Mouse (Mus musculus): ENCODE data around the gene Gm4788.
"Not testable (repeated sequence)": the region's sequence is repeated elsewhere in the genome, so short reads cannot be mapped to it uniquely, and the experiment has no call there.

Gene Gm4788

DNA sequence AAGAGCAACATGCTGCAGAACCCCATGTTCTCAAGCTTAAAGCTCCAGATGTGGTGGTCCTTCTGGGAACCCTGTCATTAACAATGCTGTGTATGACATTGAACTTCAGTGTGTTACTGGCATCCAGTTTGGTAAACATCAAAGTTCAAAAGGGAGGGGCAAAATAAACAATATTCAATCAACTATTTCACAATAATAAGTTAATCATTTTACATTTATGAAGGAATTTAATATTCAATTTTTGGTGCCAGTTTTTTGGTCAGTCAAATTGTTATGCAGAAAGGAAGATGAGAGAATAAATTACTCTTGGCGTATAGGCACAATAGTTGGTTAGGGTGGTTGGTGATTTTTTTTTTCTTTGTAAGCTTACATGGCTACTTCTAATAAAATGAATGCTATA lies at the start of gene Gm4788:
Gm4788 (minus strand) TSS at position 101 of the 400 bp plus-strand sequence.
- no peak for DNase-seq (ENCODE audit: low read depth, low spot score)

DNA sequence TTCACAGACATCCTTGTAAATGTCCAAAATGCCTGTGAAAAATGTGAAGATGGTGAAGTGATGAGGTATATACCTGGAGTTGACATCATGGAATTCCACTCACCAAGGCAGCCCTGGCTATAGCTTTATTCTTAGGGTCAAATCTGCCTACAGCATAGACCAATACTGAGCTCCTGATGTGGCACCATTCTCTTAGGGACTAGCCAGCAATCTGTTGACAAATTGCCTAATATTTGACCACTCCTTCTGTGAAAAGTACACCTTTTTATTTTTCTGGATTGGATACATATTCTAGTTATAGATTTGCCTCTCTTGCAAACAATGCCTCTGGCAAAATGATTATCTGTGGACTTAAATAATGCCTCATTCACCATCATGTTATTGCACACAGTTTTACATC lies 27.6 kb upstream of the Gm4788 start:
- DNase-seq (ENCODE audit: low read depth, low spot score): no peak

DNA sequence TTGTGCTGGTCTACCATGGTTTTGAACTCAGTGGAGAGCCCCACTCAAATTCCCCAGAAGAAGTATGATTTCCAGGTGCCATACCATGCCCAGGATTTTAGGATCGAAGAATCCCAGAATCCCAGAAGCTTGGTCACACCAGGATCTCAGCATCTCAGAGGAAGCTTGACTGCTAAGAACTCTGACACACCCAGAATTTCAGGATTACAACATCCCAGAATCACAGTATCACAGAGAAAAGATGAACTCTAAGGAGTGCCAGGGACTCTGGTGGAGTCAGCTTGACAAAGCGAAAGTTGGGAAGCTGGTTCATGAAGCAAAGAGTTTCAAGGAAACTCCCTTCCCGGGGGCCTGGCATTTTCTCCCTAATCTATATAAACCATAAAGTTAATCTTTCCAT lies 11.1 kb downstream of the Gm4788 start:
- not testable (repeated sequence) for DNase-seq (ENCODE audit: low read depth, low spot score)

DNA sequence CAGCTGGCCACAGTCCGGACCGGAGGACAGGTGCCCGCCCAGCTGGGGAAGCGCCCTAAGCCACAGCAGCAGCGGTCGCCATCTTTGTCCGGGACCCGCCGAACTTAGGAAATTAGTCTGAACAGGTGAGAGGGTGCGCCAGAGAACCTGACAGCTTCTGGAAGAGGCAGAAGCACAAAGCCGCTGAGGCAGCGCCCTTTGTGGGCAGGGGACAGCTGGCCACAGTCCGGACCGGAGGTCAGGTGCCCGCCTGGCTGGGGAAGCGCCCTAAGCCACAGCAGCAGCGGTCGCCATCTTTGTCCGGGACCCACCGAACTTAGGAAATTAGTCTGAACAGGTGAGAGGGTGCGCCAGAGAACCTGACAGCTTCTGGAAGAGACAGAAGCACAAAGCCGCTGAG lies 64.4 kb downstream of the Gm4788 start:
- DNase-seq (ENCODE audit: low read depth, low spot score): not testable (repeated sequence)

DNA sequence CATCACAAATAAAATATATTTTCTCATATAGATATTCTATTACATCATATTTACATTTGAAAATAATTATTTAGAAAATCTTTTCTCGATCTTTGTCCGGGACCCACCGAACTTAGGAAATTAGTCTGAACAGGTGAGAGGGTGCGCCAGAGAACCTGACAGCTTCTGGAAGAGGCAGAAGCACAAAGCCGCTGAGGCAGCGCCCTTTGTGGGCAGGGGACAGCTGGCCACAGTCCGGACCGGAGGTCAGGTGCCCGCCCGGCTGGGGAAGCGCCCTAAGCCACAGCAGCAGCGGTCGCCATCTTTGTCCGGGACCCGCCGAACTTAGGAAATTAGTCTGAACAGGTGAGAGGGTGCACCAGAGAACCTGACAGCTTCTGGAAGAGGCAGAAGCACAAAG lies 64.8 kb downstream of the Gm4788 start:
- DNase-seq (ENCODE audit: low read depth, low spot score): not testable (repeated sequence)

DNA sequence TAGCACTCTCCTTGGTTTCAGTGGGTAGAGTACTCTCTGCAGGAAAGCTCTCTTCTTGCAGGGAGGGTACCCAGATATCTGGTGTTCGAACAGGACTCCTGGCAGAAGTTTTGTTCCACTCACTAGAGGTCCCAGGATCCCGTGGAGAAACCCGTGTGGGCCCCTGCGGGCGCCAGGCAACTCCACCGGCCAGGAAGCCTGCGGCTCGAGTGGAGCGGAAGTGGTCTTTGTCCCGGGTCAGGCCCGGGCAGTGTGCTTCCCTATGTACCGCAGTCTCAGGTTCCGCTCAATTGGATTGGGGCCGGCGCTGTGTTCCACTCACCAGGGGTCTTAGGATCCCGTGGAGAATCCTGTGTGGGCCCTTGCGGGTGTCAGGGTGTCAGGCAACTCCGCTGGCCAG lies 131.1 kb downstream of the Gm4788 start:
- not testable (repeated sequence) for DNase-seq (ENCODE audit: low read depth, low spot score)

All from brain, adult 2 months (tissue).